Mouse (Mus musculus) MEL (cell line): ENCODE results near the gene Prep. TPM values are rescaled to one million over a fixed set of nuclear protein-coding genes. Genes with fewer than 3 reads are reported as not detected.

Source experiments
- DNase-seq: peaks from one replicate; pipeline ENCODE4 v3.0.0; 2011; ENCODE audit warnings: low read depth, low spot score
- H3K27ac ChIP-seq: 2 replicates; pipeline ENCODE4 v1.5.1; 2012; ENCODE audit warnings: low read depth, mild to moderate bottlenecking, control low read depth, low read length, moderate library complexity; ENCODE audit not compliant: control insufficient read depth
- H3K27me3 ChIP-seq, 2 experiments: fragments of 150-350 bp in 1 of 2; sonication (generic) in 1 of 2; 2 replicates each; pipeline ENCODE4 v1.6.1; 2012; ENCODE audit warnings: low read length in 2 of 2, mild to moderate bottlenecking in 2 of 2, improper control_type of control experiment in 1 of 2, moderate library complexity in 1 of 2; ENCODE audit not compliant: insufficient read depth in 2 of 2, control insufficient read depth in 1 of 2
- H3K36me3 ChIP-seq, 2 experiments: 2 replicates each; pipeline ENCODE4 v1.6.1; 2012 to 2014; ENCODE audit warnings: low read length in 2 of 2, improper control_type of control experiment in 1 of 2, inconsistent platforms in 1 of 2, mild to moderate bottlenecking in 1 of 2; ENCODE audit not compliant: insufficient read depth in 2 of 2, control insufficient read depth in 1 of 2
- H3K4me1 ChIP-seq, 2 experiments: fragments of 150-350 bp in 1 of 2; sonication (generic) in 1 of 2; 2 replicates each; pipeline ENCODE4 v1.6.1; 2012; ENCODE audit warnings: low read length in 2 of 2, improper control_type of control experiment in 1 of 2, mild to moderate bottlenecking in 1 of 2; ENCODE audit not compliant: insufficient read depth in 2 of 2, control insufficient read depth in 1 of 2
- H3K4me3 ChIP-seq, 2 experiments: fragments of 150-350 bp in 1 of 2; sonication (generic) in 1 of 2; 2 replicates each; pipeline ENCODE4 v1.5.1; 2012; ENCODE audit warnings: low read depth in 2 of 2, low read length in 2 of 2, mild to moderate bottlenecking in 2 of 2, moderate library complexity in 2 of 2, control low read depth in 1 of 2, improper control_type of control experiment in 1 of 2; ENCODE audit not compliant: control insufficient read depth in 1 of 2, insufficient read depth in 1 of 2
- H3K79me2 ChIP-seq: 2 replicates; pipeline ENCODE4 v1.6.1; 2012; ENCODE audit warnings: mild to moderate bottlenecking, low read length, moderate library complexity; ENCODE audit not compliant: control insufficient read depth, poor library complexity, insufficient read depth
- H3K9ac ChIP-seq: 2 replicates; pipeline ENCODE4 v1.6.1; 2012; ENCODE audit warnings: low read depth, mild to moderate bottlenecking, control low read depth, low read length, moderate library complexity; ENCODE audit not compliant: control insufficient read depth, poor library complexity, severe bottlenecking
- H3K9me3 ChIP-seq: fragments of 150-350 bp; sonication (generic); replicated peaks from 2 replicates; pipeline ENCODE4 v1.6.1; 2012; ENCODE audit warnings: mild to moderate bottlenecking, low read length, improper control_type of control experiment, moderate library complexity; ENCODE audit not compliant: insufficient read depth
- CHD2 ChIP-seq: IDR thresholded peaks from 2 replicates; pipeline ENCODE4 v1.6.1; 2011; ENCODE audit warnings: low read length, improper control_type of control experiment
- CTCF ChIP-seq, 3 experiments: IDR thresholded peaks in 2 of 3; conservative IDR thresholded peaks in 1 of 3; 2 replicates each; pipeline ENCODE4 v1.5.1; 2011 to 2012; ENCODE audit warnings: low read length in 3 of 3, low read depth in 2 of 3, mild to moderate bottlenecking in 2 of 3, improper control_type of control experiment in 1 of 3, inconsistent platforms in 1 of 3, mixed read lengths in 1 of 3, moderate library complexity in 1 of 3; ENCODE audit not compliant: control insufficient read depth in 1 of 3, insufficient read depth in 1 of 3, poor library complexity in 1 of 3, severe bottlenecking in 1 of 3
- GATA1 ChIP-seq: IDR thresholded peaks from 2 replicates; pipeline ENCODE4 v1.6.1; 2011; ENCODE audit warnings: low read depth, low read length, improper control_type of control experiment
- HCFC1 ChIP-seq: IDR thresholded peaks from 2 replicates; pipeline ENCODE4 v1.6.1; 2012; ENCODE audit warnings: low read depth, mild to moderate bottlenecking, inconsistent platforms, low read length, improper control_type of control experiment, moderate library complexity
- JUND ChIP-seq: IDR thresholded peaks from 2 replicates; pipeline ENCODE4 v1.6.1; 2011; ENCODE audit warnings: low read depth, mild to moderate bottlenecking, improper control_type of control experiment, low read length
- MXI1 ChIP-seq: IDR thresholded peaks from 2 replicates; pipeline ENCODE4 v1.6.1; 2011; ENCODE audit warnings: mild to moderate bottlenecking, low read depth, low read length, improper control_type of control experiment
- MYB ChIP-seq: IDR thresholded peaks from 2 replicates; pipeline ENCODE4 v1.6.1; 2011; ENCODE audit warnings: mild to moderate bottlenecking, low read depth, low read length, improper control_type of control experiment
- MYC ChIP-seq: IDR thresholded peaks from 2 replicates; pipeline ENCODE4 v1.6.1; 2011; ENCODE audit warnings: low read depth, mild to moderate bottlenecking, low read length, improper control_type of control experiment, moderate library complexity
- NELFE ChIP-seq: IDR thresholded peaks from 2 replicates; pipeline ENCODE4 v1.6.1; 2011; ENCODE audit warnings: low read depth, low read length, improper control_type of control experiment
- NRF1 ChIP-seq: IDR thresholded peaks from 2 replicates; pipeline ENCODE4 v1.6.1; 2014; ENCODE audit warnings: low read depth, mild to moderate bottlenecking, inconsistent platforms, low read length, improper control_type of control experiment, moderate library complexity; ENCODE audit not compliant: poor library complexity, insufficient read depth, severe bottlenecking
- POLR2A ChIP-seq, 2 experiments: IDR thresholded peaks; 2 replicates each; pipeline ENCODE4 v1.6.1; 2011 to 2012; ENCODE audit warnings: low read length in 2 of 2, mild to moderate bottlenecking in 2 of 2, control low read depth in 1 of 2, improper control_type of control experiment in 1 of 2, low read depth in 1 of 2, moderate library complexity in 1 of 2; ENCODE audit not compliant: control insufficient read depth in 1 of 2, insufficient read depth in 1 of 2, poor library complexity in 1 of 2
- POLR2AphosphoS5 ChIP-seq: IDR thresholded peaks from 2 replicates; pipeline ENCODE4 v1.6.1; 2012; ENCODE audit warnings: low read depth, borderline replicate concordance, mild to moderate bottlenecking, inconsistent platforms, low read length, moderate library complexity, mixed read lengths
- RAD21 ChIP-seq: IDR thresholded peaks from 2 replicates; pipeline ENCODE4 v1.6.1; 2011; ENCODE audit warnings: mild to moderate bottlenecking, low read depth, low read length, improper control_type of control experiment
- TAL1 ChIP-seq: IDR thresholded peaks from 2 replicates; pipeline ENCODE4 v1.6.1; 2012; ENCODE audit warnings: mild to moderate bottlenecking, inconsistent platforms, low read length, moderate library complexity, mixed read lengths
- TBP ChIP-seq: IDR thresholded peaks from 2 replicates; pipeline ENCODE4 v1.8.0; 2011; ENCODE audit warnings: low read depth, low read length, improper control_type of control experiment
- USF2 ChIP-seq, 2 experiments: IDR thresholded peaks; 2 replicates each; pipeline ENCODE4 v1.6.1; 2011 to 2012; ENCODE audit warnings: improper control_type of control experiment in 2 of 2, low read length in 2 of 2, borderline replicate concordance in 1 of 2, inconsistent platforms in 1 of 2, low read depth in 1 of 2, mild to moderate bottlenecking in 1 of 2; ENCODE audit not compliant: insufficient read depth in 1 of 2
- ZKSCAN1 ChIP-seq: IDR thresholded peaks from 2 replicates; pipeline ENCODE4 v1.6.1; 2012; ENCODE audit warnings: low read depth, mild to moderate bottlenecking, inconsistent platforms, low read length, improper control_type of control experiment, moderate library complexity
- ZNF384 ChIP-seq: IDR thresholded peaks from 2 replicates; pipeline ENCODE4 v1.6.1; 2012; ENCODE audit warnings: low read depth, mild to moderate bottlenecking, inconsistent platforms, low read length, improper control_type of control experiment
- polyA plus RNA-seq, 2 experiments: library from polyadenylated mRNA; stranded (reverse) in 1 of 2; unstranded in 1 of 2; fragments of >175 nt in 1 of 2; fragments of >200 nt in 1 of 2; gene quantifications; 2 replicates each; pipeline versions ENCODE4 v1.2.1 to v1.2.4; 2012; ENCODE audit warnings: low replicate concordance in 2 of 2, low read depth in 1 of 2; ENCODE audit not compliant: insufficient read length in 2 of 2, insufficient read depth in 1 of 2, missing spikeins in 1 of 2
- total RNA-seq: library from RNA; depleted of rRNA; stranded (reverse); fragments of 300-350 nt; gene quantifications from 2 replicates; pipeline ENCODE4 v1.2.3, GENCODE M21; 2012

Prep gene
- total and polyA plus RNA-seq, 3 experiments: 12.0 to 24.4 TPM; not detected in 1

DNA sequence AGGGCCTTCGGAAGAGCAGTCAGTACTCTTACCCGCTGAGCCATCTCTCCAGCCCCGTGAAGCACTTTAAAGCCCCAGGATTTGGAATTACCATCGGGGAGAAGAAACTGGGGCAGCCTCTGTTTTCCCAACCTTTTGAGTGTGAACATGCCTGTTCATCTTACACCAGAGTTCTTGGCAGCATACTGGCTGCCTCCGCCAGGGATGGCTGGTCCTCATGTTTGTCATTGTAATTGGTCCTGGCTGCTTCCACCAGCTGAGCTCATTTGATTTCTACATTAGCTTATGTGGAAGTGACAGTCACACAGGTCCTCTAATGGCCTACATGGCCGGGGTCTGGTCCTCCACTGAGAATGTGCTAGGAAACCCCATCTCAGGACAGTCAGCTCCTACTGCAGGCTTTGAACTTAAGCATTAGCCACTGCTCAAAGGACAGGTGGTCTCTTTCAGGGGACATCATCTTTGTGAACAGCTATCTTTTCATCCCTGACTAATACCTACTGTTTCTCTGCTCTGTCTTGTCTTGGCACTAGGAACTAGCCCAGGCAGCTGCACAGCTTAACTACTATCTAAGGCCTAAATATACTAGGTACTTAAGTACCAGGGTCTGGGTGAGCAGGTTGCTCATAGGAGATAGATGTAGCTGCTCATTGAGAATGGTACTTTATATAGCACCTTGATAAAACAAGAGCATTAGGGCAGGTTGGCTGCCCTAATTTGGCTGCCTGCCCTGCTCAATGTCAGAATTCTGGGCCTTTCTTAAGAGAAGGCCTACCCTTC is 77.2 kb downstream of the Prep start:
- H3K4me3 ChIP-seq: no peak overlapping the region
- TF ChIP-seq NRF1 (no peak), USF2 (IDR thresholded peaks at IDR 0.05; ENCODE audit: borderline replicate concordance in 1 of 2, insufficient read depth in 1 of 2, low read depth in 1 of 2, low read length in 2 of 2) (no peak), CTCF (IDR thresholded peaks at IDR 0.05 in 2 of 3, conservative IDR thresholded peaks at IDR 0.05 in 1 of 3; ENCODE audit: control insufficient read depth in 1 of 3, insufficient read depth in 1 of 3, low read depth in 2 of 3, low read length in 3 of 3, poor library complexity in 1 of 3, severe bottlenecking in 1 of 3) (no peak), MXI1 (no peak), TAL1 (no peak), ZNF384 (no peak), MYB (no peak), POLR2AphosphoS5 (no peak), MYC (no peak), POLR2A (IDR thresholded peaks at IDR 0.05; ENCODE audit: control insufficient read depth in 1 of 2, insufficient read depth in 1 of 2, low read depth in 1 of 2, low read length in 2 of 2, poor library complexity in 1 of 2) (no peak), TBP (no peak), ZKSCAN1 (no peak)
- H3K27ac ChIP-seq: no peak overlapping the region
- H3K36me3 ChIP-seq: peaks cover 0 to 6% of the 10 kb centered on the region in 2 experiments; a peak in 2 of 4 replicates
- DNase-seq: no peak
- no peaks in the 10 kb centered on the region for H3K9me3 ChIP-seq
- no peaks in the 10 kb centered on the region for H3K4me1 ChIP-seq
- no peaks in the 10 kb centered on the region for H3K27me3 ChIP-seq
- no peak overlapping the region for H3K9ac ChIP-seq
- H3K79me2 ChIP-seq: no peaks in the 10 kb centered on the region

GRCm38 (mm10) chr10:45146821-45147220 is 79.8 kb downstream of the Prep start:
- no peak for TF ChIP-seq NELFE
- TF ChIP-seq HCFC1: no peak
- TF ChIP-seq JUND: no peak
- 0 out of 2 replicates have a peak, but pooled peaks have one; percentile 6 for TF ChIP-seq GATA1
- no peak for TF ChIP-seq CHD2
- no peak for TF ChIP-seq RAD21
- DNase-seq: no peak
- peaks cover 0 to 7% of the 10 kb centered on the region in 2 experiments; a peak in 2 of 4 replicates for H3K36me3 ChIP-seq
- no peaks in the 10 kb centered on the region for H3K79me2 ChIP-seq
- H3K9ac ChIP-seq: no peak overlapping the region
- no peak overlapping the region for H3K4me3 ChIP-seq
- no peaks in the 10 kb centered on the region for H3K27me3 ChIP-seq
- no peaks in the 10 kb centered on the region for H3K9me3 ChIP-seq
- no peak overlapping the region for H3K27ac ChIP-seq
- no peaks in the 10 kb centered on the region for H3K4me1 ChIP-seq
